Mouse (Mus musculus) lung, postnatal 0 days (tissue): ENCODE data around the gene Golga1. TPM values are rescaled to one million over a fixed set of nuclear protein-coding genes. Genes with fewer than 3 reads are reported as not detected.

Source experiments
- ATAC-seq: fragments of 200-750 bp; cut with Nextera tagmentation; 2 replicates; pipeline ENCODE4 v1.8.0; 2017; ENCODE audit warnings: moderate library complexity
- DNase-seq: peaks from one replicate; pipeline ENCODE4 v3.0.0-alpha.2; 2016; ENCODE audit warnings: low spot score
- H3K27ac ChIP-seq: fragments of 300-500 bp; sonication (generic); 2 replicates; pipeline ENCODE4 v1.5.1; 2014; ENCODE audit warnings: antibody characterized with exemption, mild to moderate bottlenecking, low read length, mixed read lengths
- H3K27me3 ChIP-seq: fragments of 300-500 bp; sonication (generic); replicated peaks from 2 replicates; pipeline ENCODE4 v1.6.1; 2014; ENCODE audit warnings: low read length, mixed read lengths; ENCODE audit not compliant: insufficient read depth
- H3K36me3 ChIP-seq: fragments of 300-500 bp; sonication (generic); 2 replicates; pipeline ENCODE4 v1.6.1; 2014; ENCODE audit warnings: low read length, mixed read lengths; ENCODE audit not compliant: insufficient read depth
- H3K4me1 ChIP-seq: fragments of 300-500 bp; sonication (generic); 2 replicates; pipeline ENCODE4 v1.6.1; 2014; ENCODE audit warnings: antibody characterized with exemption, low read depth, low read length, mixed read lengths; ENCODE audit not compliant: insufficient read depth
- H3K4me2 ChIP-seq: fragments of 300-500 bp; sonication (generic); replicated peaks from 2 replicates; pipeline ENCODE4 v1.6.1; 2014; ENCODE audit warnings: low read depth, mild to moderate bottlenecking, low read length, moderate library complexity, mixed read lengths
- H3K4me3 ChIP-seq: fragments of 300-500 bp; sonication (generic); 2 replicates; pipeline ENCODE4 v1.5.1; 2014; ENCODE audit warnings: low read depth, low read length
- H3K9ac ChIP-seq: fragments of 300-500 bp; sonication (generic); replicated peaks from 2 replicates; pipeline ENCODE4 v1.6.1; 2014; ENCODE audit warnings: low read depth, mild to moderate bottlenecking
- H3K9me3 ChIP-seq: fragments of 300-500 bp; sonication (generic); 2 replicates; pipeline ENCODE4 v1.6.1; 2016; ENCODE audit warnings: low read length, mixed read lengths
- CTCF ChIP-seq: IDR thresholded peaks from 2 replicates; pipeline ENCODE4 v1.5.1; 2016; ENCODE audit warnings: antibody characterized with exemption, mild to moderate bottlenecking
- EP300 ChIP-seq: IDR thresholded peaks from 2 replicates; pipeline ENCODE4 v1.6.1; 2016; ENCODE audit warnings: antibody characterized with exemption, mild to moderate bottlenecking, control low read depth
- WGBS: fragments of 180-500 bp; shearing (Covaris S2); extraction: QIAGEN DNeasy Blood & Tissue Kit; methylation state at CpG from one replicate; pipeline ENCODE4 v1.1.7; 2014; 5-methylcytosine and 5-hydroxymethylcytosine counted together
- polyA plus RNA-seq: library from polyadenylated mRNA; unstranded; fragments of >200 nt; fragmentation: Nextera tagmentation; extraction: Ambion mirVana; gene quantifications from 2 replicates; pipeline ENCODE4 v1.2.1, GENCODE M21; 2015

Golga1 gene
- polyA plus RNA-seq, 1 experiment from 2014 or later, result 23.2 TPM

- no peak overlapping the region for H3K9ac ChIP-seq
- H3K27ac ChIP-seq, result no peak overlapping the region
- TF ChIP-seq EP300 (no peak), CTCF (no peak)
- H3K4me3 ChIP-seq, result no peak overlapping the region
- DNase-seq (no peak), ATAC-seq (no peak)
- H3K27me3 ChIP-seq, result no peaks in the 10 kb centered on the region
- H3K9me3 ChIP-seq, result no peaks in the 10 kb centered on the region
- H3K4me1 ChIP-seq, result no peaks in the 10 kb centered on the region
- H3K36me3 ChIP-seq, result no peaks in the 10 kb centered on the region
- WGBS, result 55% methylated on average over 2 of the region's 2 CpGs
- no peak overlapping the region for H3K4me2 ChIP-seq
These were observed 91.2 kb downstream of the Golga1 start for GRCm38 (mm10) chr2:38974171-38974570.

DNA sequence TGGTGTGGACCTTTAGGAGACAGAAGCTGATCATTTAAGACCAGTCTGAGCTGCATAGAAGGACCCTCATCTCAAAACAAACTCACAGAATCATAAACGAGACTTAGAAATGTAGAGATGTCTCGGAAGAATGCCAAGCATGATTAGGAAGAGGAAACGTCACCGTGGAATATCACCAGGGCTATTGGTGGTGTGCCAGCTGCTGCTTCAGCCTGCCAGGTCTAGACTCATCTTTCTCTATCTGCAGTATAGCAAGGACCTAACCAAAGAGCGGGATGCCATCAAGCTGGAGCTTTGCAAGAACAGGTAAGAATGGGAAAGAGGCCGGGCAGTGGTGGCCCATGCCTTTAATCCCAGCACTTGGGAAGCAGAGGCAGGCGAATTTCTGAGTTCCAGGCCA is 91.6 kb downstream of the Golga1 start:
- no peaks in the 10 kb centered on the region for H3K27me3 ChIP-seq
- no peaks in the 10 kb centered on the region for H3K36me3 ChIP-seq
- no peak overlapping the region for H3K9ac ChIP-seq
- no peak for TF ChIP-seq CTCF
- TF ChIP-seq EP300, result no peak
- ATAC-seq, result no peak
- WGBS, result 55% methylated on average over 7 of the region's 7 CpGs
- no peak for DNase-seq
- H3K4me2 ChIP-seq, result no peak overlapping the region
- no peaks in the 10 kb centered on the region for H3K4me1 ChIP-seq
- H3K27ac ChIP-seq, result no peak overlapping the region
- no peaks in the 10 kb centered on the region for H3K9me3 ChIP-seq
- no peak overlapping the region for H3K4me3 ChIP-seq

DNA sequence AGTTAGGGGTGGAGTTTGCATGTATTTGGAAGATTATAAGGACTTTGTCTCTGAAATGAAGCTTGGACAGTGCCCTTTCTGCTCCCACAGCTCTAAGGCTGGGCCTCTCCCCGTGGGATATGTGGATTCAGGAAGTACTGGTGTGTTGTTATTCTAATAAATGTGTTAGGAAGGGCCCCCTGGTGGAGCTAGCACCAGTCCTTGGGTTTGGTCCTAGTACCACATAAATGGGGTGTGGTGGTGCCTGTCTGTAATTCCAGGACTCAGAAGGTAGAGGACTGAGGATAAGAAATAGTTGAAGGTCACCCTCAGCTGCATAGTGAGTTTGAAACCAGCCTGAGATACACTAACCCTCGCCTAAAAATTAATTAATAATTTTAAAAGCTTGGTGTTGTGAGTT is 92.1 kb downstream of the Golga1 start:
- TF ChIP-seq CTCF (peak; percentile 29; the same call in 1 of the 2 replicates), EP300 (no peak)
- H3K27ac ChIP-seq, result no peak overlapping the region
- H3K4me2 ChIP-seq, result no peak overlapping the region
- H3K36me3 ChIP-seq, result no peaks in the 10 kb centered on the region
- no peak for DNase-seq
- H3K4me1 ChIP-seq, result no peaks in the 10 kb centered on the region
- no peaks in the 10 kb centered on the region for H3K27me3 ChIP-seq
- no peak overlapping the region for H3K9ac ChIP-seq
- 21% methylated on average over 2 of the region's 2 CpGs for WGBS
- no peak overlapping the region for H3K4me3 ChIP-seq
- no peaks in the 10 kb centered on the region for H3K9me3 ChIP-seq
- no peak for ATAC-seq

DNA sequence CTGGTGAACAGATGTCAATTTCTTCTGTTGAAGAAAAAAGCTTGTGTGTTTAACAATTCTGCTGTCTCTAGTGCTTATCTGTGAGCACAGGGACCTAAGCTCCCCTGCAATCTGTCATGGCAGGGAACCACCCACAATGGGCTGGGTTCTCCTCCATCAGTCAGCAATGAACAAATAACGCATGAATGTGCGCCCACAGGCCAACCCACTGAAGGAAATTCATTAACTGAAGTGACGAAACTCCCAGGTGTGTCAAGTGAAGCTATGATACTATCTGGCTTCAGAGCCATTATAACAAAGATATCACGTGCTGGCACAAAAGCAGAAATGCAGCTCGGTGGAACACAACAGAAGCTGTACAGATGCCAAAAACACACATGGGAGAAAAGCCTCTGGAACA is 95.3 kb downstream of the Golga1 start:
- H3K9ac ChIP-seq, result no peak overlapping the region
- ATAC-seq (no peak), DNase-seq (no peak)
- 54% methylated on average over 5 of the region's 5 CpGs for WGBS
- TF ChIP-seq EP300 (no peak), CTCF (no peak)
- no peaks in the 10 kb centered on the region for H3K9me3 ChIP-seq
- no peak overlapping the region for H3K27ac ChIP-seq
- no peak overlapping the region for H3K4me2 ChIP-seq
- H3K4me1 ChIP-seq, result no peaks in the 10 kb centered on the region
- no peaks in the 10 kb centered on the region for H3K36me3 ChIP-seq
- H3K4me3 ChIP-seq, result no peak overlapping the region
- H3K27me3 ChIP-seq, result no peaks in the 10 kb centered on the region

- TF ChIP-seq EP300 (no peak), CTCF (no peak)
- Histone ChIP-seq H3K9ac (no peak overlapping the region), H3K4me1 (no peaks in the 10 kb centered on the region), H3K27ac (no peak overlapping the region), H3K4me2 (no peak overlapping the region), H3K9me3 (no peaks in the 10 kb centered on the region), H3K27me3 (no peaks in the 10 kb centered on the region), H3K4me3 (no peak overlapping the region), H3K36me3 (no peaks in the 10 kb centered on the region)
- no peak for DNase-seq
- ATAC-seq, result no peak
- 72% methylated on average over 2 of the region's 2 CpGs for WGBS
These were observed 95.7 kb downstream of the Golga1 start for GRCm38 (mm10) chr2:38969650-38970049.

Other genes starting within 250 kb of the Golga1 start
- gene Nr6a1, start 137.9 kb downstream of the Golga1 start, polyA plus RNA-seq, result 0.53 and 0.74 TPM in 2 replicates
- 5.9 and 6.4 TPM in 2 replicates for gene Olfml2a, start 133.6 kb downstream of the Golga1 start, polyA plus RNA-seq
- 2.6 and 3.1 TPM in 2 replicates for gene Wdr38, start 68.1 kb downstream of the Golga1 start, polyA plus RNA-seq
- 91.3 and 93.7 TPM in 2 replicates for gene Arpc5l, start 60.2 kb downstream of the Golga1 start, polyA plus RNA-seq
- 675 and 704 TPM in 2 replicates for gene Rpl35, start 59.9 kb downstream of the Golga1 start, polyA plus RNA-seq
- 2.7 and 3.8 TPM in 2 replicates for gene Scai, start 125.2 kb upstream of the Golga1 start, polyA plus RNA-seq
- gene Ppp6c, start 160.9 kb upstream of the Golga1 start, polyA plus RNA-seq, result 70.7 and 73.6 TPM in 2 replicates